Mouse (Mus musculus) stomach, embryonic 16.5 days (tissue): ENCODE data around the gene Ccr6. TPM values are rescaled to one million over a fixed set of nuclear protein-coding genes. Genes with fewer than 3 reads are reported as not detected.

ENCODE experiments used
- ATAC-seq: fragments of 200-750 bp; cut with Nextera tagmentation; 2 replicates; pipeline ENCODE4 v1.8.0; 2017; ENCODE audit warnings: moderate number of reproducible peaks, moderate TSS enrichment; ENCODE audit not compliant: insufficient read depth, low FRiP score
- H3K27ac ChIP-seq: fragments of 300-500 bp; sonication (generic); 2 replicates; pipeline ENCODE4 v1.5.1; 2014; ENCODE audit warnings: low read length
- H3K27me3 ChIP-seq: fragments of 300-500 bp; sonication (generic); 2 replicates; pipeline ENCODE4 v1.6.1; 2014; ENCODE audit warnings: low read length, control low read depth, mixed read lengths; ENCODE audit not compliant: control insufficient read depth, insufficient read depth
- H3K36me3 ChIP-seq: fragments of 300-500 bp; sonication (generic); 2 replicates; pipeline ENCODE4 v1.6.1; 2014; ENCODE audit warnings: low read length; ENCODE audit not compliant: control insufficient read depth, insufficient read depth
- H3K4me1 ChIP-seq: fragments of 300-500 bp; sonication (generic); 2 replicates; pipeline ENCODE4 v1.6.1; 2014; ENCODE audit warnings: low read length, control low read depth, mixed read lengths; ENCODE audit not compliant: control insufficient read depth, insufficient read depth
- H3K4me2 ChIP-seq: fragments of 300-500 bp; sonication (generic); 2 replicates; pipeline ENCODE4 v1.6.1; 2014; ENCODE audit warnings: low read depth, low read length, mixed read lengths
- H3K4me3 ChIP-seq: fragments of 300-500 bp; sonication (generic); replicated peaks from 2 replicates; pipeline ENCODE4 v1.5.1; 2014; ENCODE audit warnings: mild to moderate bottlenecking, low read length
- H3K9ac ChIP-seq: fragments of 300-500 bp; sonication (generic); 2 replicates; pipeline ENCODE4 v1.6.1; 2014; ENCODE audit warnings: low read length
- H3K9me3 ChIP-seq: fragments of 300-500 bp; sonication (generic); replicated peaks from 2 replicates; pipeline ENCODE4 v1.6.1; 2016; ENCODE audit warnings: low read length, control low read depth; ENCODE audit not compliant: control insufficient read depth
- WGBS: fragments of 180-500 bp; shearing (Covaris S2); extraction: QIAGEN DNeasy Blood & Tissue Kit; methylation state at CpG from one replicate; pipeline ENCODE4 v1.1.7; 2014; 5-methylcytosine and 5-hydroxymethylcytosine counted together
- polyA plus RNA-seq: library from polyadenylated mRNA; unstranded; fragments of >200 nt; fragmentation: Nextera tagmentation; extraction: Ambion mirVana; gene quantifications from 2 replicates; pipeline ENCODE4 v1.2.1, GENCODE M21; 2015

The Ccr6 gene
- polyA plus RNA-seq, 1 experiment from 2014 or later: 0.26 TPM

DNA sequence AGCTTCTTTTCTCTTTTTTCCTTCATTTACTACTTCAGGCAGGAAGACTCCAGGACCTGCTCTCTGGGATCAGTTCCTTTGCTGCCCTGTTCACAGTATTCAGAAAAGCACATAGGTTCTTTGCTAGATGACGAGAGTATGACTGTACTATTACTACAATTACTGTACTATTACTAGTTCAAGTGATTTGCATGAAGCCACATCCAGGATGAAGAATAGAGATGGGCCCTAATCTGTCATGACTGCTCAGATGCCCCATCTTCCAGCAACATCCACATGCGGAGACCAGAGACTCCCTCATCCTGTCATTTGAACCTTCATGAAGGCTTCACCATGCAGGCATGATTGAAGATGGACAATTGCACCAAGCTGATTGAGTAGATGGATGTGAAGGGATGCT is 26.1 kb upstream of the Ccr6 start:
- H3K4me3 ChIP-seq: no peak overlapping the region
- no peak overlapping the region for H3K9ac ChIP-seq
- no peaks in the 10 kb centered on the region for H3K27me3 ChIP-seq
- ATAC-seq: no peak
- no peak overlapping the region for H3K27ac ChIP-seq
- 87% methylated on average over 2 of the region's 2 CpGs for WGBS
- no peaks in the 10 kb centered on the region for H3K9me3 ChIP-seq
- H3K36me3 ChIP-seq: no peaks in the 10 kb centered on the region
- no peak overlapping the region for H3K4me2 ChIP-seq
- H3K4me1 ChIP-seq: no peaks in the 10 kb centered on the region

DNA sequence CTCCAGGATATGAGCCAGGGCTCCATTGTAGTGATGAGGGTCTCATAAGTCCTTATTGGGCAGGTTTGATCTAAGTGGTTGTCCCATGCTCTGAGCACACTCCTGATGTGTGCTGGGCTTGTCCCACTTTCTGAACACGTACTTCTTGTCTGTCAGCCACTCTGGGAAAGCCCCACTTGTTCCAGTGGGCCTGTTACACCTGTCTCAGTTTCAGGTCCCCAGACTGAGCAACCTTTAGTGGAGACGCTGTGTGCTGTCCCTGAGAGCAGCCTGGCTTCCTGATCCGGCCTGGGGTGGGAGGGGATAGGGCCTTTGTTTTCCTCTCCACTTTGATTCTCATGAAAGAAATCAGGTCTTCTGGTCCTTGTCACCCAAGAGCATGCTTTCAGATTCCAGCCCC is 25.7 kb upstream of the Ccr6 start:
- ATAC-seq: no peak
- Histone ChIP-seq H3K4me1 (no peaks in the 10 kb centered on the region), H3K36me3 (no peaks in the 10 kb centered on the region), H3K27me3 (no peaks in the 10 kb centered on the region), H3K27ac (no peak overlapping the region), H3K4me2 (no peak overlapping the region), H3K4me3 (no peak overlapping the region), H3K9me3 (no peaks in the 10 kb centered on the region), H3K9ac (no peak overlapping the region)
- 56% methylated on average over 3 of the region's 3 CpGs for WGBS

DNA sequence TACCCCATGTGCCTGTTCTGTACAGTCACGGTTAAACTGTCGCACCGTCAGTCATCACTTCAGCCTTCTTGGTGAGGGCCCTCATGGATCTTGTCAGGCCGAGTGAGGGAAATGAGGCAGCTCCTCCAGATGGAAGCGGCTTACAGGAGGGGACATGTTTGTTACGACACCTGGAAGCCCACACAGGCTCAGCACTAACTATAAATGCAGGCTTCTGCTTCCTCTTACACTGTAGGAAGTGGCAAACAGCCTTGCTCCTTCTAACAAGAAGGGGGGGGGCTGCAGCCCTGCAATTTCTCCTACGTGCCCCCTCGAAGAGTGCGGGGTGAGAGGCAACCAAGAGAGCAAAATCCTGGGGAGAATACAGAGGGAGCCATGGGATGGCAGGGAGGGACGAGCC is 25.2 kb upstream of the Ccr6 start:
- Histone ChIP-seq H3K4me2 (no peak overlapping the region), H3K4me1 (no peaks in the 10 kb centered on the region), H3K36me3 (no peaks in the 10 kb centered on the region), H3K9me3 (no peaks in the 10 kb centered on the region), H3K4me3 (no peak overlapping the region), H3K9ac (no peak overlapping the region), H3K27me3 (no peaks in the 10 kb centered on the region), H3K27ac (no peak overlapping the region)
- no peak for ATAC-seq
- 72% methylated on average over 10 of the region's 10 CpGs for WGBS

DNA sequence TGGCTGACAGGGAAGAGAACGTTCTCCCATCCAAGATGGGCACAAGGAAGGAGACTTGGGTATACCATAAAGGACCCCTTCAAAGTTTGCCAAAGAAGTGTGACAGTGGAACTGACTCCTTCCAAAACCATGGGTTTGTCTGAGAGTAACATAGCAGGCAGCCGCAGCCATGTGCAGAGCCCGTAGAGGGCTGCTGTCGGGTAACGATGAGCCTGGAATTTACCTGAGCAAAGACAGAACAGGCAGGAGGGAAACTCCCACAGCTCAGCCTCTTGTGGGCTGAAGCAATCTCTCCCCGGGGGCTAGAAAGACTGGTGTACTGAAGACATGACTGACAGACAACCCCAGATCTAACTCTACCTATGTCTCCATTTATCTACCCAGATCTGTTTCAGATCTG is 24.4 kb upstream of the Ccr6 start:
- no peak overlapping the region for H3K4me2 ChIP-seq
- H3K4me1 ChIP-seq: no peaks in the 10 kb centered on the region
- no peak overlapping the region for H3K9ac ChIP-seq
- H3K27ac ChIP-seq: no peak overlapping the region
- no peak for ATAC-seq
- 77% methylated on average over 6 of the region's 6 CpGs for WGBS
- H3K9me3 ChIP-seq: no peaks in the 10 kb centered on the region
- H3K4me3 ChIP-seq: no peak overlapping the region
- H3K27me3 ChIP-seq: no peaks in the 10 kb centered on the region
- no peaks in the 10 kb centered on the region for H3K36me3 ChIP-seq

DNA sequence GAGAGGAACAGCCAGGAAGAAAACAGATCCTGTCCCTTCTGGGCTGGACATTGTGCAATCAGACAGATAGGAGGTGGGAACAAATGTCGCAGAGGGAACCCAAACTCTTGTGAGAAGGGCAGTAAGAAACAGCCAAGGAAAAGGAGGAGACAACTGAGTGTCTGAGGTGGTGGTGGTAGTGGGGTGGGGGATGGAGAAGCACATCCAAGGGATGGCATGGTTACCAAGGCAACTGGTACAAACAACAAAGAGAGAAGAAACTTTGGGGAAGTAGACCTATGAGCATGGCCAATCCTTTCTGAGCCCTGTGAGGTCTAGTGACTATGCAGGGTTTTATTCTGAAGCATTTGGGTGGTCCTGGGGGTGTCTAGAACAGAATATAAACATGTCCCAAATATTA is 21.5 kb upstream of the Ccr6 start:
- no peaks in the 10 kb centered on the region for H3K36me3 ChIP-seq
- H3K27me3 ChIP-seq: no peaks in the 10 kb centered on the region
- H3K4me3 ChIP-seq: no peak overlapping the region
- H3K9ac ChIP-seq: no peak overlapping the region
- H3K4me2 ChIP-seq: no peak overlapping the region
- WGBS: 65% methylated on average over 1 of the region's 1 CpGs
- no peaks in the 10 kb centered on the region for H3K9me3 ChIP-seq
- no peaks in the 10 kb centered on the region for H3K4me1 ChIP-seq
- no peak overlapping the region for H3K27ac ChIP-seq
- no peak for ATAC-seq

DNA sequence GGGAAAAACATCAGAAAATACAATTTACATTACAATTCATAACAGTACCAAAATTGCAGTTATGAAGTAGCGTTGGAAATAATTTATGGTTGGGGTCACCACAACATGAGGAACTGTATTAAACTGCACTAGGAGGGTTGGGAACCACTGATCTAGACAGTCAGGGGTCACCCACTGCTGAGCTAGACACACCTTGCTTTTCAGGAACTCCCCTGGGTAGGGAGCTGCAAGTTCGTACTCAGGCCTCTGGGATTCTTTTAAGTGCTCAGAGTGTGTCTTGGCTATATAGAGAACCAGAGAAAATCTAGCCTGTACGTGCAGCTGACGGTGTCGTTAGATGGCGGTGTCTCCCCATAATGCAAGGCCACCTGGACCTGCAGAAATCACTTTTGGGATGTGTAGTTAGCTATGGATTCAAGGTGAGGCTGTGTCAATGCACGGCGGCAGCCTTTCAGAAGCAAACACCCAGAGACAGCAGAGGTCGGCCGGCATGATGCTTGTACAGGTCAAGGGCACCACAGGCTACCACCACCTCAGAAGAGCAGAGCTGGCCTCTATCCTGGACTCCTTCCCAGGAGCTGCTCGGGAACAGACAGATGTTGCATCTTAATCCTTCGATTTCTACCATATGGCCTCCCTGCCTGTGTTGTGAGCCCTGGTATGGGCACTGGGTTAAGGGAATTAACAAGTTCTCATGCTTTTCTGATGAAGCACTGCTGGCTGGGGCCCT is 20.7 kb upstream of the Ccr6 start:
- Histone ChIP-seq H3K9ac (no peak overlapping the region), H3K9me3 (no peaks in the 10 kb centered on the region), H3K27me3 (no peaks in the 10 kb centered on the region), H3K4me3 (no peak overlapping the region), H3K27ac (no peak overlapping the region), H3K4me1 (no peaks in the 10 kb centered on the region), H3K4me2 (no peak overlapping the region), H3K36me3 (no peaks in the 10 kb centered on the region)
- WGBS: 86% methylated on average over 12 of the region's 12 CpGs
- no peak for ATAC-seq

DNA sequence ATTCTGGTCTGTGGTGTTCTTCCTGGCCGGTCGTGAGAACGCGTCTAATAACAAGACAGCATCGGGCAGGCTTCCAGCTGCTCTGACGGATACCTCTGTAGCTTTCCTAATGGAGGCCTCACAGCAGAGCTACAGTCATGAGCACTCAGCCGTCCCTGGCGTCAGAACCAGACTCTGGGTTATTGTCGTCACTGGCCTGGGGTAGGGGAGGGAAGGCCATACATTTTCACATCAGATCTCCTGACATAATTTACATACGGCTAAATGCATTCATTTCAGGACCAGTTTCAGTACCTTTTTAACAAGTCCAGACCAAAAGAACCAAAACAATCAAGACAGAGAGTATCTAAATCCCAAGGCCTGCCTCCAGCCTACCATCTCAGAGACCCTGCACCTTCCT is 12.6 kb upstream of the Ccr6 start:
- no peak overlapping the region for H3K9ac ChIP-seq

DNA sequence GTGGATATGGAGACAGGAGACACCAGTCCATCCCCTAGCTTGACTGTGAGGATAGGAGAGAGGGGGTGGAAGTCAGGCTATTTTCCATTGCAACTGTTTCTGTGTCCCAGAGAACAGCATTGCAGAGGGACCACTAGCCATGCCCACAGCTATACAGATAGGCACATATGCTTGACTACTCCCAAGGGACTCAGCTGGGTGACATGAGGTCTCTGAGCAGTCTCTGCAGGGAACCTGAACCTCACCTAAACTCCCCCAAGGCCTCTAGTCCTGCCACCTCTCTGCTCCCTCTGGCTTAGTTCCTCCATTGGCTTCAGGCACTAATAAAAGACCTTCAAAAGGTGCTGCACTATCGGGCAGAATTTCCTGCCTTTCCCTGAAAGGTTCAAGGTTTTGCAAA is 11.8 kb upstream of the Ccr6 start:
- Histone ChIP-seq H3K4me1 (no peaks in the 10 kb centered on the region), H3K9me3 (no peaks in the 10 kb centered on the region), H3K4me3 (no peak overlapping the region), H3K4me2 (no peak overlapping the region), H3K27ac (no peak overlapping the region), H3K9ac (no peak overlapping the region), H3K27me3 (no peaks in the 10 kb centered on the region), H3K36me3 (no peaks in the 10 kb centered on the region)
- WGBS: 72% methylated on average over 1 of the region's 1 CpGs
- ATAC-seq: no peak

More for the DNA sequence above, 12.6 kb upstream of the Ccr6 start:
- Histone ChIP-seq H3K9me3 (no peaks in the 10 kb centered on the region), H3K4me1 (no peaks in the 10 kb centered on the region), H3K27me3 (no peaks in the 10 kb centered on the region), H3K4me2 (no peak overlapping the region), H3K27ac (no peak overlapping the region), H3K4me3 (no peak overlapping the region), H3K36me3 (no peaks in the 10 kb centered on the region)
- no peak for ATAC-seq
- WGBS: 58% methylated on average over 10 of the region's 10 CpGs

DNA sequence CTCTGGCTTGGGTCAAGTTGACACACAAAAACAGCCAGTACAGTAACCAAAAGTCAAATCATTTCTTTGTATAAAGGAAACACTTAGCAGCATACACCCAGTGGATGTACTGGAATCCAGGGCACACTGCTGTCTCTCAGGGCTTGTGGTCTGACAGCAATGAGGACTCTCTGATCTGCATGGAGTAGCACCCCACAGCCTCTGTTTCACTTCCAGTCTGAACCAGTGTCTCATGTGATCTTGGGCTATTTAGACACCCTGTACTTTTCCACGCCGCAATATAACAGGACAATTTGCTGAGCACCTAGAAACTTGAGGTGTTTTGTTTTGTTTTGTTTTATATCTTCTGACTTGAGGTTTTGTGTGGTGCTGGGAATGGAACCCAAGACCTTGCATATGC is 10.7 kb upstream of the Ccr6 start:
- Histone ChIP-seq H3K9ac (no peak overlapping the region), H3K27ac (no peak overlapping the region), H3K27me3 (no peaks in the 10 kb centered on the region), H3K4me3 (no peak overlapping the region), H3K9me3 (no peaks in the 10 kb centered on the region), H3K4me2 (no peak overlapping the region), H3K4me1 (no peaks in the 10 kb centered on the region), H3K36me3 (no peaks in the 10 kb centered on the region)
- 97% methylated on average over 2 of the region's 2 CpGs for WGBS
- ATAC-seq: no peak
